Mouse (Mus musculus): ENCODE data around the gene Gm49353. TPM values are rescaled to one million over a fixed set of nuclear protein-coding genes. Genes with fewer than 3 reads are reported as not detected.

Gene Gm49353
- 0.13 TPM for polyA plus RNA-seq (2021)

GRCm38 (mm10) chr10:29198642-29199041 lies at the start of gene Gm49353:
Gm49353 (plus strand) TSS chr10:29198954.
- in situ Hi-C loops (cut with MboI; ENCODE audit: low pct_unique_long_range_greater_than_20kb), result no loop called here
- DNase-seq (ENCODE audit: low read depth, low spot score), result no peak
- no peak for TF ChIP-seq CTCF (IDR thresholded peaks at IDR 0.05)
- no peak for ATAC-seq
- CTCF ChIA-PET, result no interaction called here
- POLR2A ChIA-PET, result no interaction called here
- H3K27me3 ChIP-seq, result peaks cover 9% of the 10 kb centered on the region

DNA sequence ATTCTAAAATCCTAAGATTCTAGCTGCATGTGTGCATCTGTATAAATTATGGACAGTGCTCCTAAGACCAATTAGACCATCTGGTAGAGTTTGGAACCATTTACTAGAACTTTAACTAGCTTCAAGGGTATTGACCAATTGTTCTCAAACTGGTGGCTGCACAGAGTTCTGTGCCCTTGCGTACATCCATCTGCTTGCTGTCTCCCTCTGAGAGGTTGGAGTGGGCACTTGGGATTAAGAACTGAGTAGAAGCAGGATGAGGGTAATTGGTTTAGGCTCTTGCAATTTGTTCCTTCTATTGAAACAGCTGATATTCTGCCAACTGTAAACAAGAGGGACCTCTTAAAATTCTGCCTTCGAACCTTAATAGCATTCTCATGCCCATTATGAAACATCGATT lies 43.5 kb upstream of the Gm49353 start:
- POLR2A ChIA-PET, result no interaction called here
- CTCF ChIA-PET, result no interaction called here
- in situ Hi-C loops (cut with MboI; ENCODE audit: low pct_unique_long_range_greater_than_20kb), result no loop called here
- DNase-seq (ENCODE audit: low read depth, low spot score) (no peak), ATAC-seq (no peak)
- peaks cover 7% of the 10 kb centered on the region for H3K27me3 ChIP-seq
- no peak for TF ChIP-seq CTCF (IDR thresholded peaks at IDR 0.05)

- in situ Hi-C loops (cut with MboI; ENCODE audit: low pct_unique_long_range_greater_than_20kb), result no loop called here
- POLR2A ChIA-PET, result no interaction called here
- CTCF ChIA-PET, result no interaction called here
- ATAC-seq (no peak), DNase-seq (ENCODE audit: low read depth, low spot score) (no peak)
- peaks cover 3% of the 10 kb centered on the region for H3K27me3 ChIP-seq
- TF ChIP-seq CTCF (IDR thresholded peaks at IDR 0.05), result no peak
These were observed 37.1 kb upstream of the Gm49353 start for GRCm38 (mm10) chr10:29161664-29162063.

- ATAC-seq (no peak), DNase-seq (ENCODE audit: low read depth, low spot score) (no peak)
- H3K27me3 ChIP-seq, result no peaks in the 10 kb centered on the region
- POLR2A ChIA-PET, result no interaction called here
- no peak for TF ChIP-seq CTCF (IDR thresholded peaks at IDR 0.05)
- CTCF ChIA-PET, result no interaction called here
- in situ Hi-C loops (cut with MboI; ENCODE audit: low pct_unique_long_range_greater_than_20kb), result no loop called here
These were observed 25.0 kb upstream of the Gm49353 start for GRCm38 (mm10) chr10:29173778-29174177.

DNA sequence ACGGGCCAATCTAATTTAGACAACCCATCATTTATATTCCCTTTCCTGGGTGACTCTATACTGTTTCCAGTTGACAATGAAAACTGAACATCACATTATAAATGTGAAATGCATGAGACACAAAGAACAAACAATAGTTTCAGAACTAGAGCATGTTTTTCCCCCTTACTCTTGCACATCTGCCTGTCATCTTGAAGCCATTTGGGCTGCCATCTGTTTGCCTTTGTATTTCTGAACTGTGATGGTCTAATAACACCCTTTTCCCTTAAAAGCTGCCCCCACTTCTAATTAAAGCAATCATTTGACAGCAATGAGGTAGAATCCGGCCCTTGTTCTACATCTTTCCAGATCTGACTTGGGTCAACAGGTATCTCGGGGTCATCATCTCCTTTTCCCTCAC lies 23.1 kb upstream of the Gm49353 start:
- ATAC-seq (no peak), DNase-seq (ENCODE audit: low read depth, low spot score) (no peak)
- ChIA-PET CTCF (no interaction called here), POLR2A (no interaction called here)
- in situ Hi-C loops (cut with MboI; ENCODE audit: low pct_unique_long_range_greater_than_20kb), result no loop called here
- no peaks in the 10 kb centered on the region for H3K27me3 ChIP-seq
- no peak for TF ChIP-seq CTCF (IDR thresholded peaks at IDR 0.05)

GRCm38 (mm10) chr10:29176881-29177280 lies 21.9 kb upstream of the Gm49353 start:
- ATAC-seq (no peak), DNase-seq (ENCODE audit: low read depth, low spot score) (no peak)
- ChIA-PET POLR2A (interaction anchor here (0.6 kb wide), 1 partner anchor 71 kb away, joined by 3 read pairs; no protein-coding TSS in a partner anchor), CTCF (no interaction called here)
- in situ Hi-C loops (cut with MboI; ENCODE audit: low pct_unique_long_range_greater_than_20kb), result no loop called here
- TF ChIP-seq CTCF (IDR thresholded peaks at IDR 0.05), result no peak
- no peaks in the 10 kb centered on the region for H3K27me3 ChIP-seq

DNA sequence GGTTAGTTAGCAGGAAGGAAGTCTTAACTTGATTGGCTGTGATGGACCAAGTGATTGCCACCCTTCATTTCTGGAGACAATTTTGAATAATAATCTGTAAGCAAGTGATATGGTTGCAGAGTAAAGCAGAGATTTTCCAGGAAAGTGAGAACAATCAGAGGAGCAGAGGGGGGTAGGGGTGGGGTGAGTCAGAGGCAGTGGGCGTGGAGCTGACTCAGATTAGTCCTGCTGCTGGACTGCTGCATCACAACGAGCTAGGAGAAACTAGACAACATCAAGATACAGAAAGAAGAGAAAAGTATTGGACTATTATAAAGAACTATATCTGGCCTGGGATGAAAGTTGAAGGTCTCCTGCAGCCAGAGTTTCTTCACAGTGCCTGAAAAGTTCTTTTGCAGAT lies 20.8 kb upstream of the Gm49353 start:
- no peaks in the 10 kb centered on the region for H3K27me3 ChIP-seq
- POLR2A ChIA-PET, result interaction anchor here (0.5 kb wide), 1 partner anchor 535 kb away, joined by 4 read pairs; no protein-coding TSS in a partner anchor
- CTCF ChIA-PET, result no interaction called here
- TF ChIP-seq CTCF (IDR thresholded peaks at IDR 0.05), result no peak
- ATAC-seq (peak; percentile 54), DNase-seq (ENCODE audit: low read depth, low spot score) (no peak)
- in situ Hi-C loops (cut with MboI; ENCODE audit: low pct_unique_long_range_greater_than_20kb), result no loop called here

GRCm38 (mm10) chr10:29180210-29180609 lies 18.5 kb upstream of the Gm49353 start:
- H3K27me3 ChIP-seq, result no peaks in the 10 kb centered on the region
- CTCF ChIA-PET, result interaction anchor here (1.3 kb wide), 1 partner anchor 34 kb away, joined by 5 read pairs; no protein-coding TSS in a partner anchor
- POLR2A ChIA-PET, result no interaction called here
- DNase-seq (ENCODE audit: low read depth, low spot score), result no peak
- no peak for TF ChIP-seq CTCF (IDR thresholded peaks at IDR 0.05)
- no peak for ATAC-seq
- in situ Hi-C loops (cut with MboI; ENCODE audit: low pct_unique_long_range_greater_than_20kb), result no loop called here

DNA sequence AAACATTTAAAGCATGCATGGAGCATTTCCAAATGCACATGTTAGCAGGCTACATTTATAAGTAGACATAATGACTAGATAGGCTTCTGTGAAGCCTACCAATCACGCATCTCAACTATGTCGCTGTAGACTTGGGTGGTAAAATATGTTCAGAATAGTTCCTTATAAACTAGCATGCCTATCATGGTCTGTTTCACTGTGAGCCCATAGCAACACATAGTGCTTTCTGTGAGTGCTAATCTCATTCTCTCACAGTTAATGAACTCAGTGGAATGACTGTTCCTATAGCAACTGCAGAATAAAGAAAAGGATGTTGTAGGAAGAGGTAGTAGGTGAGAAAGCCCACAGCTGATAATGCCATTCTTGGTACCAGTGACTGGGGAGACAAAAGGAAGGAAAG lies 17.7 kb upstream of the Gm49353 start:
- no peaks in the 10 kb centered on the region for H3K27me3 ChIP-seq
- ChIA-PET POLR2A (no interaction called here), CTCF (no interaction called here)
- no peak for ATAC-seq
- no peak for TF ChIP-seq CTCF (IDR thresholded peaks at IDR 0.05)
- DNase-seq (ENCODE audit: low read depth, low spot score), result no peak
- in situ Hi-C loops (cut with MboI; ENCODE audit: low pct_unique_long_range_greater_than_20kb), result no loop called here

DNA sequence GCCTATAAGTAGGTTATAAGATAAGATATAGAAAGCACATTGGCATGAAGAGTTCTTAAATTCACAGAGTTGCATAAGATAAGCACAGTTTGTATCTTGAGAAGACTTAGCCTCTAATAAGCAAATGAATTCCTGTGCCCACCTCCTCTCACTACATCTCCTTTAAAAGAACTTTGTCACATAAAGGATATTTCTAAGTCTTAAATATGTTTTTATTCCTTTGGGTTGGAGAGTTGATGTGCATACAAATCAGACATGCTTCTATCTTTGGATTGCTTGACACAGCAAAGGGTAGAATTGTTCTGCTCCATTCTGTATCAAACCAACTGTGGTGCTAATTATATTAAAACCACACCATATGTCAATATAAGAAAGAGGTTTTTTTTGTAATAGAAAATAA lies 5.0 kb upstream of the Gm49353 start:
- CTCF ChIA-PET, result no interaction called here
- DNase-seq (ENCODE audit: low read depth, low spot score) (no peak), ATAC-seq (no peak)
- TF ChIP-seq CTCF (IDR thresholded peaks at IDR 0.05), result no peak
- in situ Hi-C loops (cut with MboI; ENCODE audit: low pct_unique_long_range_greater_than_20kb), result no loop called here
- POLR2A ChIA-PET, result no interaction called here
- H3K27me3 ChIP-seq, result peaks cover 6% of the 10 kb centered on the region

GRCm38 (mm10) chr10:29196811-29197210 lies 1.9 kb upstream of the Gm49353 start:
- ATAC-seq, result no peak
- in situ Hi-C loops (cut with MboI; ENCODE audit: low pct_unique_long_range_greater_than_20kb), result no loop called here
- DNase-seq (ENCODE audit: low read depth, low spot score), result no peak
- no peak for TF ChIP-seq CTCF (IDR thresholded peaks at IDR 0.05)
- ChIA-PET CTCF (no interaction called here), POLR2A (no interaction called here)
- peaks cover 9% of the 10 kb centered on the region for H3K27me3 ChIP-seq

- CTCF ChIA-PET, result no interaction called here
- no peak for TF ChIP-seq CTCF (IDR thresholded peaks at IDR 0.05)
- ATAC-seq (no peak), DNase-seq (ENCODE audit: low read depth, low spot score) (no peak)
- POLR2A ChIA-PET, result no interaction called here
- in situ Hi-C loops (cut with MboI; ENCODE audit: low pct_unique_long_range_greater_than_20kb), result no loop called here
- peaks cover 12% of the 10 kb centered on the region for H3K27me3 ChIP-seq
These were observed 1.1 kb downstream of the Gm49353 start for GRCm38 (mm10) chr10:29199835-29200234.

All from Patski (cell line).